Comparison of ENCODE assay signal across 9 mouse cellular contexts in genomic region chr16:44394577-44395243, GRCm38 (mm10). TPM values are rescaled to one million over a fixed set of nuclear protein-coding genes. Genes with fewer than 3 reads are reported as not detected.
DNase-seq lines count a peak whose midpoint lies in the region; ATAC-seq and TF ChIP-seq lines count a peak whose summit lies in the region.
"Had no signal": no experiment of that assay in that cellular context is flagged by ENCODE, and none has a peak within 500 bp of the region (broad histone marks: within the 10 kb centered on the region; RNA-seq: fewer than 3 reads in every experiment).

TSS of gene Cfap44 (plus strand) at chr16:44394796.

- H3K36me3 ChIP-seq in embryonic facial prominence, embryonic 12.5 days = peaks cover 6% of the 10 kb centered on the region
- H3K36me3 ChIP-seq in heart, embryonic 14.5 days (ENCODE audit: control insufficient read depth, insufficient read depth, low read length) = no peaks in the 10 kb centered on the region
- peaks cover 8% of the 10 kb centered on the region; the same call in 1 of the 2 replicates for H3K36me3 ChIP-seq in kidney, embryonic 16.5 days (ENCODE audit: insufficient read depth, low read length)
- H3K36me3 ChIP-seq in limb, embryonic 14.5 days (ENCODE audit: control insufficient read depth, insufficient read depth, low read length) = no peaks in the 10 kb centered on the region
- no peaks in the 10 kb centered on the region for H3K36me3 ChIP-seq in midbrain, embryonic 15.5 days (replicated peaks)
- H3K36me3 ChIP-seq in splenic B cell, adult 2 months (ENCODE audit: control insufficient read depth, insufficient read depth, low read length, poor library complexity, severe bottlenecking) = no peaks in the 10 kb centered on the region

- TF ChIP-seq POLR2A in limb, embryonic 14.5 days (IDR thresholded peaks at IDR 0.05; ENCODE audit: borderline replicate concordance, extremely low read depth, insufficient read depth, insufficient read length) = no peak

- H3K27ac ChIP-seq in embryonic facial prominence, embryonic 12.5 days = 0 out of 2 replicates have a peak within 1 kb of the TSS, but pooled peaks have one; percentile 2
- H3K27ac ChIP-seq in heart, embryonic 14.5 days (replicated peaks in 1 of 2; ENCODE audit: control insufficient read depth in 1 of 2, insufficient read depth in 1 of 2, low read depth in 2 of 2, low read length in 2 of 2) = no peak within 1 kb of the TSS
- no peak within 1 kb of the TSS for H3K27ac ChIP-seq in kidney, embryonic 16.5 days (ENCODE audit: low read length)
- peak within 1 kb of the TSS; percentile 21 for H3K27ac ChIP-seq in limb, embryonic 14.5 days (replicated peaks; ENCODE audit: low read depth, low read length)
- peak within 1 kb of the TSS; percentile 57 for H3K27ac ChIP-seq in midbrain, embryonic 15.5 days

- no peaks in the 10 kb centered on the region for H3K9me3 ChIP-seq in embryonic facial prominence, embryonic 12.5 days
- 0 out of 2 replicates have a peak, but pooled peaks cover 4% of the 10 kb centered on the region for H3K9me3 ChIP-seq in heart, embryonic 14.5 days (ENCODE audit: control insufficient read depth, low read length)
- H3K9me3 ChIP-seq in kidney, embryonic 16.5 days (ENCODE audit: low read length) = 0 out of 2 replicates have a peak, but pooled peaks cover 9% of the 10 kb centered on the region
- H3K9me3 ChIP-seq in limb, embryonic 14.5 days (ENCODE audit: control insufficient read depth, low read length) = no peaks in the 10 kb centered on the region
- no peaks in the 10 kb centered on the region for H3K9me3 ChIP-seq in midbrain, embryonic 15.5 days

- peak; percentile 7 for DNase-seq in A20 (ENCODE audit: low read depth, low spot score)
- DNase-seq in adrenal gland, postnatal 25 days = peak; percentile 72
- peak; percentile 96 for DNase-seq in limb, embryonic 14.5 days (ENCODE audit: low spot score)
- peak; percentile 63 for DNase-seq in splenic B cell, adult 2 months (ENCODE audit: low read depth, low spot score)

- H3K4me1 ChIP-seq in embryonic facial prominence, embryonic 12.5 days = peaks cover 11% of the 10 kb centered on the region
- peaks cover 6 to 11% of the 10 kb centered on the region in 2 experiments; a peak in 2 of 4 replicates for H3K4me1 ChIP-seq in heart, embryonic 14.5 days (ENCODE audit: control insufficient read depth in 2 of 2, insufficient read depth in 2 of 2, low read length in 2 of 2)
- peaks cover 18% of the 10 kb centered on the region for H3K4me1 ChIP-seq in kidney, embryonic 16.5 days (ENCODE audit: insufficient read depth, low read length)
- H3K4me1 ChIP-seq in limb, embryonic 14.5 days (ENCODE audit: control insufficient read depth, insufficient read depth, low read length) = peaks cover 13% of the 10 kb centered on the region
- H3K4me1 ChIP-seq in midbrain, embryonic 15.5 days = peaks cover 17% of the 10 kb centered on the region

- peak; percentile 79 for ATAC-seq in embryonic facial prominence, embryonic 12.5 days (ENCODE audit: insufficient number of reproducible peaks, insufficient read depth, low FRiP score, low TSS enrichment)
- peak; percentile 43; the same call in 1 of the 2 replicates for ATAC-seq in heart, embryonic 14.5 days (ENCODE audit: insufficient number of reproducible peaks, insufficient read depth, low FRiP score, low read depth)
- peak; percentile 81 for ATAC-seq in kidney, embryonic 16.5 days (ENCODE audit: low FRiP score, low TSS enrichment)
- peak; percentile 92 for ATAC-seq in limb, embryonic 14.5 days (ENCODE audit: low FRiP score, low read depth)
- ATAC-seq in midbrain, embryonic 15.5 days (replicated peaks) = peak; percentile 93

- 0 out of 2 replicates have a peak within 1 kb of the TSS, but pooled peaks have one; percentile 11 for H3K9ac ChIP-seq in embryonic facial prominence, embryonic 12.5 days
- H3K9ac ChIP-seq in heart, embryonic 14.5 days (ENCODE audit: low read length) = peak within 1 kb of the TSS; percentile 57; the same call in 1 of the 2 replicates
- H3K9ac ChIP-seq in kidney, embryonic 16.5 days (replicated peaks; ENCODE audit: low read length) = peak within 1 kb of the TSS; percentile 47
- H3K9ac ChIP-seq in limb, embryonic 14.5 days (ENCODE audit: low read depth, low read length, severe bottlenecking) = peak within 1 kb of the TSS; percentile 40
- peak within 1 kb of the TSS; percentile 29 for H3K9ac ChIP-seq in midbrain, embryonic 15.5 days

- WGBS in embryonic facial prominence, embryonic 12.5 days = 2% methylated on average over 17 of the region's 17 CpGs
- WGBS in heart, embryonic 14.5 days = 1% methylated on average over 17 of the region's 17 CpGs
- 2% methylated on average over 17 of the region's 17 CpGs for WGBS in kidney, embryonic 16.5 days
- 2% methylated on average over 17 of the region's 17 CpGs for WGBS in limb, embryonic 14.5 days
- WGBS in midbrain, embryonic 15.5 days = under 1% methylated on average over 17 of the region's 17 CpGs

- H3K4me2 ChIP-seq in embryonic facial prominence, embryonic 12.5 days (replicated peaks) = peak within 1 kb of the TSS; percentile 52
- peak within 1 kb of the TSS; percentile 68 for H3K4me2 ChIP-seq in heart, embryonic 14.5 days (ENCODE audit: low read length)
- peak within 1 kb of the TSS; percentile 56 for H3K4me2 ChIP-seq in kidney, embryonic 16.5 days (replicated peaks; ENCODE audit: low read depth, low read length)
- peak within 1 kb of the TSS; percentile 62 for H3K4me2 ChIP-seq in limb, embryonic 14.5 days (replicated peaks; ENCODE audit: low read depth, low read length, severe bottlenecking)
- peak within 1 kb of the TSS; percentile 63 for H3K4me2 ChIP-seq in midbrain, embryonic 15.5 days

- no peaks in the 10 kb centered on the region for H3K27me3 ChIP-seq in embryonic facial prominence, embryonic 12.5 days
- H3K27me3 ChIP-seq in heart, embryonic 14.5 days (ENCODE audit: control insufficient read depth, insufficient read depth, low read length) = no peaks in the 10 kb centered on the region
- no peaks in the 10 kb centered on the region for H3K27me3 ChIP-seq in kidney, embryonic 16.5 days (ENCODE audit: insufficient read depth, low read length)
- H3K27me3 ChIP-seq in limb, embryonic 14.5 days (ENCODE audit: control insufficient read depth, insufficient read depth, low read length) = no peaks in the 10 kb centered on the region
- no peaks in the 10 kb centered on the region for H3K27me3 ChIP-seq in midbrain, embryonic 15.5 days (replicated peaks)
- no peaks in the 10 kb centered on the region for H3K27me3 ChIP-seq in splenic B cell, adult 2 months (ENCODE audit: control insufficient read depth, insufficient read depth, low read length, poor library complexity, severe bottlenecking)

- H3K4me3 ChIP-seq in embryonic facial prominence, embryonic 12.5 days = peak within 1 kb of the TSS; percentile 30
- peak within 1 kb of the TSS; percentile 27 for H3K4me3 ChIP-seq in heart, embryonic 14.5 days (ENCODE audit: control insufficient read depth in 1 of 2, insufficient read depth in 1 of 2, low read depth in 1 of 2, low read length in 2 of 2)
- H3K4me3 ChIP-seq in kidney, embryonic 16.5 days (ENCODE audit: low read length) = peak within 1 kb of the TSS; percentile 33
- H3K4me3 ChIP-seq in limb, embryonic 14.5 days (replicated peaks; ENCODE audit: low read length) = peak within 1 kb of the TSS; percentile 32
- H3K4me3 ChIP-seq in midbrain, embryonic 15.5 days = peak within 1 kb of the TSS; percentile 42

RNA-seq across cellular contexts. Expression of gene Cfap44, which starts in this region (rescaled TPM):
- total RNA-seq in adrenal gland, postnatal 25 days (2021) = 1.9 and 5.3 TPM in 2 replicates
- 0.79 and 1.2 TPM in 2 replicates for polyA plus RNA-seq in embryonic facial prominence, embryonic 12.5 days (2016; fragmentation: Nextera tagmentation; extraction: Ambion mirVana)
- polyA plus RNA-seq in heart, embryonic 14.5 days (2014; fragmentation: Nextera tagmentation; extraction: Ambion mirVana) = 0.18 and 0.19 TPM in 2 replicates
- polyA plus RNA-seq in kidney, embryonic 16.5 days (2015; fragmentation: Nextera tagmentation; extraction: Ambion mirVana) = 0.54 and 0.74 TPM in 2 replicates
- 0.36 and 0.47 TPM in 2 replicates for polyA plus RNA-seq in limb, embryonic 14.5 days (2012; rRNA removed)
- 0.66 and 1.9 TPM in 2 replicates for polyA plus RNA-seq in limb, embryonic 14.5 days (2014; fragmentation: Nextera tagmentation; extraction: Ambion mirVana)
- 6.3 TPM in 2 replicates for polyA plus RNA-seq in midbrain, embryonic 15.5 days (2015; fragmentation: Nextera tagmentation; extraction: Ambion mirVana)
- total RNA-seq: MEL had no signal

Comparison
In these comparisons a context has a peak if more than half of its experiments do, and no peak if none do; other contexts are left out.
1. Peak in ATAC-seq, H3K4me3 ChIP-seq, H3K9ac ChIP-seq and H3K4me2 ChIP-seq in heart, embryonic 14.5 days; RNA of the gene not detected or under 1 TPM.
2. Peak in ATAC-seq, H3K4me3 ChIP-seq, H3K9ac ChIP-seq and H3K4me2 ChIP-seq in kidney, embryonic 16.5 days; RNA of the gene not detected or under 1 TPM.
3. DNase-seq: peak in every context shown above with its lines; median percentile 96 in limb, embryonic 14.5 days; 72 in adrenal gland, postnatal 25 days; 63 in splenic B cell, adult 2 months; 7 in A20.
4. ATAC-seq: peak in every context shown above with its lines; median percentile 93 in midbrain, embryonic 15.5 days; 92 in limb, embryonic 14.5 days; 81 in kidney, embryonic 16.5 days; 79 in embryonic facial prominence, embryonic 12.5 days; 43 in heart, embryonic 14.5 days.
5. H3K27ac ChIP-seq: peak in embryonic facial prominence, embryonic 12.5 days (single experiment), limb, embryonic 14.5 days (single experiment) and midbrain, embryonic 15.5 days (single experiment); none in heart, embryonic 14.5 days (0 of 2) and kidney, embryonic 16.5 days (single experiment).
6. Peak in every context shown above with its lines, with median percentiles within 50 percentile points of each other: H3K4me2 ChIP-seq, H3K4me3 ChIP-seq and H3K9ac ChIP-seq.